Mouse (Mus musculus) forebrain, embryonic 14.5 days (tissue): ENCODE data around the gene Tas2r113. TPM values are rescaled to one million over a fixed set of nuclear protein-coding genes. Genes with fewer than 3 reads are reported as not detected.
"Not testable (repeated sequence)": the region's sequence is repeated elsewhere in the genome, so short reads cannot be mapped to it uniquely, and the experiment has no call there.

ENCODE experiments used
- ATAC-seq: fragments of 200-750 bp; cut with Nextera tagmentation; 2 replicates; pipeline ENCODE4 v1.8.0; 2017; ENCODE audit warnings: mild to moderate bottlenecking, moderate library complexity
- DNase-seq: peaks from one replicate; pipeline ENCODE4 v3.0.0-alpha.2; 2015; ENCODE audit warnings: low spot score
- H3K27ac ChIP-seq: fragments of 300-500 bp; sonication (generic); 2 replicates; pipeline ENCODE4 v1.5.1; 2014; ENCODE audit warnings: low read depth, mild to moderate bottlenecking, control low read depth, low read length, moderate library complexity
- H3K27me3 ChIP-seq: fragments of 300-500 bp; sonication (generic); replicated peaks from 2 replicates; pipeline ENCODE4 v1.6.1; 2014; ENCODE audit warnings: low read length, control low read depth, mixed read lengths; ENCODE audit not compliant: control insufficient read depth, insufficient read depth
- H3K36me3 ChIP-seq: fragments of 300-500 bp; sonication (generic); 2 replicates; pipeline ENCODE4 v1.6.1; 2014; ENCODE audit warnings: low read length, control low read depth; ENCODE audit not compliant: control insufficient read depth, insufficient read depth
- H3K4me1 ChIP-seq: fragments of 300-500 bp; sonication (generic); 2 replicates; pipeline ENCODE4 v1.6.1; 2014; ENCODE audit warnings: antibody characterized with exemption, low read length, control low read depth; ENCODE audit not compliant: control insufficient read depth, insufficient read depth
- H3K4me2 ChIP-seq: fragments of 300-500 bp; sonication (generic); 2 replicates; pipeline ENCODE4 v1.6.1; 2014; ENCODE audit warnings: mild to moderate bottlenecking, control low read depth, low read length
- H3K4me3 ChIP-seq: fragments of 300-500 bp; sonication (generic); 2 replicates; pipeline ENCODE4 v1.5.1; 2014; ENCODE audit warnings: low read depth, low read length, control low read depth
- H3K9ac ChIP-seq: fragments of 300-500 bp; sonication (generic); 2 replicates; pipeline ENCODE4 v1.6.1; 2014; ENCODE audit warnings: mild to moderate bottlenecking, low read length, control low read depth, moderate library complexity
- H3K9me3 ChIP-seq: fragments of 300-500 bp; sonication (generic); replicated peaks from 2 replicates; pipeline ENCODE4 v1.6.1; 2016; ENCODE audit warnings: low read length, control low read depth, mixed read lengths; ENCODE audit not compliant: control insufficient read depth
- WGBS: fragments of 180-500 bp; shearing (Covaris S2); extraction: QIAGEN DNeasy Blood & Tissue Kit; methylation state at CpG from one replicate; pipeline ENCODE4 v1.1.7; 2014; 5-methylcytosine and 5-hydroxymethylcytosine counted together
- polyA plus RNA-seq: library from polyadenylated mRNA; unstranded; fragments of >200 nt; fragmentation: Nextera tagmentation; extraction: Ambion mirVana; gene quantifications from 2 replicates; pipeline ENCODE4 v1.2.1, GENCODE M21; 2014

The Tas2r113 gene
- polyA plus RNA-seq = not detected in 2 replicates

DNA sequence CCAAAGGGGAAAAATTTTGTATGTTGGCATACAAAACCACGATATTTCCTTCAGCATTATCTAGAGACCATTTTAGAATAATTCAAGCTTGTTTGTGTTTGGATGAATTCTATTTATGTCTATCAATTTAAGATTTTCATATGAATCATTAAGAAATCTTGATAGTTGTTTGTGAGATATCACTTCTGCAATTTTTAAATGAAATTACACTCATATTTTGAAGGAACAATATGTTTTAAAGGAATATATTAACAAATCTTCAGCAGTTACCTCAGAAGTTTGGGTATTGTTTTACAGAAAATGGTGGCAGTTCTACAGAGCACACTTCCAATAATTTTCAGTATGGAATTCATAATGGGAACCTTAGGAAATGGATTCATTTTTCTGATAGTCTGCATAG lies at the start of gene Tas2r113:
Gene Tas2r113, plus strand, starts transcription at position 301 of the 400 bp plus-strand sequence.
- Histone ChIP-seq H3K4me2 (no peak within 1 kb of the TSS), H3K36me3 (no peaks in the 10 kb centered on the region), H3K9me3 (no peaks in the 10 kb centered on the region), H3K4me1 (no peaks in the 10 kb centered on the region), H3K9ac (no peak within 1 kb of the TSS), H3K27ac (no peak within 1 kb of the TSS), H3K27me3 (no peaks in the 10 kb centered on the region), H3K4me3 (no peak within 1 kb of the TSS)
- ATAC-seq = no peak
- no peak for DNase-seq
- WGBS = 65% methylated on average over 1 of the region's 1 CpGs

DNA sequence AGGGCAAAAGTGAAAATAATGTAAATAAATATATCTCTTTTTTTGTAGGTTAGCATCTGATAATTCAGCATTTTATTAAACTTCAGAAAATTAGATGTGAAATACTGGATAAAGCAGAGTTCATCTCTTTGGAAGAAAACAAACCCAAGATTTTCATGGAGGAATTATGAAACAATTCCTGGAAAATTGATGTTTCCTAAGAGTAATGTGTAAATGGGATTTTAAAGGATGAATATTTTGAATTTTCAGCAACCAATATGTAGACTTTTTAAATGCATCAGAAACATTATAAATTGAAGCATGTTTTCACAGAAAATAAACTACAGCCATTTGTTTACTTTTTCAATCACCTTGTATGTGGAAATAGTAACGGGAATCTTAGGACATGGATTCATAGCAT lies 46.0 kb upstream of the Tas2r113 start, which contains the start of gene Tas2r123:
Gene Tas2r123, plus strand, starts transcription at position 301 of the 400 bp plus-strand sequence.
- no peak for ATAC-seq
- Histone ChIP-seq H3K9ac (no peak within 1 kb of the TSS), H3K36me3 (no peaks in the 10 kb centered on the region), H3K9me3 (no peaks in the 10 kb centered on the region), H3K4me2 (no peak within 1 kb of the TSS), H3K4me3 (no peak within 1 kb of the TSS), H3K27ac (no peak within 1 kb of the TSS), H3K27me3 (no peaks in the 10 kb centered on the region), H3K4me1 (no peaks in the 10 kb centered on the region)
- no peak for DNase-seq
- 89% methylated on average over 1 of the region's 1 CpGs for WGBS

DNA sequence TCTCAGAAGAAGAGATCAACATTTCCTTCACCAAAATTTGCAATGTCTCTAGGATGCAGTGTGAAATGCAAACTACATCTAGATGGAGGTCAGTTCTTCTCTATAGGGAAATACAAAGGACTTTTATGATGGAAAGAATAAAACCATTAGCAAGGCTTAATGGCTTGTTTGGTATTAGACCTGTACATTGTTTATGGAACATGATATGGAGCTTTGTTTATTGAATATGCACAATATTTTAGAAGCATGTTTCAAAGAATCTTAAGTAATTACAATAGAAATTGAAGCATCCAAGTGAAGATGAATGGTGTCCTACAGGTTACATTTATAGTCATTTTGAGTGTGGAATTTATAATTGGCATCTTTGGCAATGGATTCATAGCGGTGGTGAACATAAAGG lies 37.7 kb upstream of the Tas2r113 start, which contains the start of gene Tas2r116:
Gene Tas2r116, plus strand, starts transcription at position 301 of the 400 bp plus-strand sequence.
- Histone ChIP-seq H3K36me3 (no peaks in the 10 kb centered on the region), H3K4me3 (no peak within 1 kb of the TSS), H3K9ac (no peak within 1 kb of the TSS), H3K27me3 (no peaks in the 10 kb centered on the region), H3K4me1 (no peaks in the 10 kb centered on the region), H3K27ac (no peak within 1 kb of the TSS), H3K4me2 (no peak within 1 kb of the TSS), H3K9me3 (no peaks in the 10 kb centered on the region)
- ATAC-seq (no peak), DNase-seq (no peak)
- WGBS = 81% methylated on average over 1 of the region's 1 CpGs

DNA sequence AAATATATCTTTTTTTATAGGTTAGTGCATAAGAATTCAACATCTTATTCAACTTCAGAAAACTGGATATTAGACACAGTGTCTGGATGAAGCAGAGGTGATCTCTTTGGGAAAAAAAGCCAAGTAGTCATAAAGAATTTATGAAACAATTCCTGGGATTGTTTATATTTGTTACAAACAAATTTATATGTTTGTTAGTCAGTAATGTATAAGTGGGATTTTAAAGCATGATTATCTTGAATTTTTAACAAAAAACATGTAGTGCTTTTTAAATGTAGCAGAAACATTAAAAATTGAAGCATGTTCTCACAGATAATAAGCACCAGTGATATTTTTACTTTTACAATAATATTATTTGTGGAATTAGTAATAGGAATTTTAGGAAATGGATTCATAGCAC lies 25.1 kb upstream of the Tas2r113 start, which contains the start of gene Tas2r110:
Gene Tas2r110, plus strand, starts transcription at position 301 of the 400 bp plus-strand sequence.
- Histone ChIP-seq H3K27me3 (no peaks in the 10 kb centered on the region), H3K27ac (no peak within 1 kb of the TSS), H3K4me1 (no peaks in the 10 kb centered on the region), H3K36me3 (no peaks in the 10 kb centered on the region), H3K4me2 (no peak within 1 kb of the TSS), H3K9me3 (no peaks in the 10 kb centered on the region), H3K4me3 (no peak within 1 kb of the TSS), H3K9ac (no peak within 1 kb of the TSS)
- no peak for ATAC-seq
- no peak for DNase-seq

DNA sequence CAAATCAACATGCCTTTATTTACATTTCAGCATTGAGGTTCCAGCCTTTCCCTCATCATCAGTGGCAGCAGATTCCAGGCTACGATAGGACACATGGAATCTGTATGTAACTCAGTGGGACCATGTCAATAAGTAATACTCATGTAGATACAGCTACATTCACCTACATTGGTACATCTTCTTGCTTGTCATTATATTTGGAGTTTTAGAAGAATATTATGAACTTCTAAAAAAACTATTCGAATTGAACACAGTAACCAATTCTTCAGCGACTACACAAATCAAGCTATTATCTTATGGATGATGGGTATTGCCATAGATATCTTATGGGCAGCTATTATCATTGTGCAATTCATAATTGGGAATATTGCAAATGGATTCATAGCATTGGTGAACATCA lies 16.5 kb downstream of the Tas2r113 start, which contains the start of gene Tas2r125:
Gene Tas2r125, plus strand, starts transcription at position 301 of the 400 bp plus-strand sequence.
- Histone ChIP-seq H3K9ac (no peak within 1 kb of the TSS), H3K9me3 (no peaks in the 10 kb centered on the region), H3K4me1 (no peaks in the 10 kb centered on the region), H3K4me2 (no peak within 1 kb of the TSS), H3K27me3 (no peaks in the 10 kb centered on the region), H3K36me3 (no peaks in the 10 kb centered on the region), H3K27ac (no peak within 1 kb of the TSS), H3K4me3 (no peak within 1 kb of the TSS)
- DNase-seq (no peak), ATAC-seq (no peak)
- 87% methylated on average over 3 of the region's 3 CpGs for WGBS

DNA sequence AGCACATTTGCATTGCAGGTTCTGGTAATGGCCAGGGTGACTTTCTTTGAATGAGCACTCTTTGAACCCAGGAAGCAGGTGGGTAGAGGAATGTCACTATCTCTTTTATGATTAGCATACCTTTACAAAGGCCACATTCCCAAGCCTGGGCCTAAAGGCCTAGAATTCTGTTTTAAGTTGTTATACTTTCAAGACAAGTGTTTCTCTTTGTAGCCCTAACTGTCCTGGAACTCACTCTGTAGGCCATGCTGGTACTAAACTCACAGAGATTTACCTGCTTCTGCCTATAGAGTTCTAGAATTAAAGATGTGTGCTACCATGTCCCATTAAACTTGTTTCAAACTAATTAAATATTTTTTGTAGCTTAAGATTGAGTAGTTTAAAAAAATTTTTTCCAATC lies 48.6 kb downstream of the Tas2r113 start:
- not testable (repeated sequence) for H3K4me1 ChIP-seq, DNase-seq, H3K27me3 ChIP-seq, H3K27ac ChIP-seq, H3K9me3 ChIP-seq, H3K9ac ChIP-seq, H3K4me2 ChIP-seq, ATAC-seq, H3K4me3 ChIP-seq, H3K36me3 ChIP-seq

Other genes with a start within 250 kb of the Tas2r113 start
- gene A630073D07Rik, start 241.5 kb upstream of the Tas2r113 start, polyA plus RNA-seq = not detected in 2 replicates
- gene Tas2r120, start 236.1 kb upstream of the Tas2r113 start, polyA plus RNA-seq = not detected in 2 replicates
- not detected in 2 replicates for gene Tas2r121, start 192.0 kb upstream of the Tas2r113 start, polyA plus RNA-seq
- not detected in 2 replicates for gene Tas2r122, start 181.1 kb upstream of the Tas2r113 start, polyA plus RNA-seq
- not detected in 2 replicates for gene Tas2r115, start 155.0 kb upstream of the Tas2r113 start, polyA plus RNA-seq
- gene Tas2r124, start 138.3 kb upstream of the Tas2r113 start, polyA plus RNA-seq = not detected in 2 replicates
- not detected in 2 replicates for gene Tas2r102, start 130.9 kb upstream of the Tas2r113 start, polyA plus RNA-seq
- gene Tas2r136, start 114.8 kb upstream of the Tas2r113 start, polyA plus RNA-seq = not detected in 2 replicates
- gene Tas2r117, start 90.2 kb upstream of the Tas2r113 start, polyA plus RNA-seq = not detected in 2 replicates
- gene Tas2r123, start 45.9 kb upstream of the Tas2r113 start, polyA plus RNA-seq = not detected in 2 replicates
- gene Tas2r116, start 37.6 kb upstream of the Tas2r113 start, polyA plus RNA-seq = not detected in 2 replicates
- gene Tas2r110, start 25.0 kb upstream of the Tas2r113 start, polyA plus RNA-seq = not detected in 2 replicates
- not detected in 2 replicates for gene Tas2r125, start 16.6 kb downstream of the Tas2r113 start, polyA plus RNA-seq
- gene Tas2r129, start 58.1 kb downstream of the Tas2r113 start, polyA plus RNA-seq = not detected in 2 replicates
- not detected in 2 replicates for gene Tas2r131, start 64.9 kb downstream of the Tas2r113 start, polyA plus RNA-seq
- not detected in 2 replicates for gene Tas2r109, start 88.0 kb downstream of the Tas2r113 start, polyA plus RNA-seq
- gene Tas2r103, start 144.1 kb downstream of the Tas2r113 start, polyA plus RNA-seq = not detected in 2 replicates
- gene Tas2r140, start 162.8 kb downstream of the Tas2r113 start, polyA plus RNA-seq = not detected in 2 replicates
- gene Smim10l1, start 211.9 kb downstream of the Tas2r113 start, polyA plus RNA-seq = 73.4 and 93.4 TPM in 2 replicates